Mouse (Mus musculus): ENCODE results near the gene Fam196b.

Gene Fam196b

GRCm38 (mm10) chr11:34314534-34315379 lies at the start of gene Fam196b:
Gene Fam196b (plus strand): TSS chr11:34314822.
- DNase-seq (ENCODE audit: low spot score in 2 of 2) = peak in 1 of 2 experiments; percentile 55

- peak in 1 of 2 experiments; percentile 31 for DNase-seq (ENCODE audit: low spot score in 2 of 2)
Measured at GRCm38 (mm10) chr11:34272016-34272415, 42.6 kb upstream of the Fam196b start.

GRCm38 (mm10) chr11:34275941-34276340 lies 38.7 kb upstream of the Fam196b start:
- no peak for DNase-seq (ENCODE audit: low spot score in 2 of 2)

- DNase-seq (ENCODE audit: low spot score in 2 of 2) = no peak
Measured at GRCm38 (mm10) chr11:34276363-34277046, 38.1 kb upstream of the Fam196b start.

GRCm38 (mm10) chr11:34277047-34277445 lies 37.6 kb upstream of the Fam196b start:
- no peak for DNase-seq (ENCODE audit: low spot score in 2 of 2)

GRCm38 (mm10) chr11:34284124-34284808 lies 30.4 kb upstream of the Fam196b start:
- no peak for DNase-seq (ENCODE audit: low spot score in 2 of 2)

GRCm38 (mm10) chr11:34290265-34290664 lies 24.4 kb upstream of the Fam196b start:
- no peak for DNase-seq (ENCODE audit: low spot score in 2 of 2)

- no peak for DNase-seq (ENCODE audit: low spot score in 2 of 2)
Measured at GRCm38 (mm10) chr11:34290708-34291107, 23.9 kb upstream of the Fam196b start.

GRCm38 (mm10) chr11:34291304-34291703 lies 23.3 kb upstream of the Fam196b start:
- DNase-seq (ENCODE audit: low spot score in 2 of 2) = no peak

- no peak for DNase-seq (ENCODE audit: low spot score in 2 of 2)
Measured at GRCm38 (mm10) chr11:34297698-34298378, 16.8 kb upstream of the Fam196b start.

GRCm38 (mm10) chr11:34299550-34299949 lies 15.1 kb upstream of the Fam196b start:
- DNase-seq (ENCODE audit: low spot score in 2 of 2) = no peak

- DNase-seq (ENCODE audit: low spot score in 2 of 2) = no peak
Measured at GRCm38 (mm10) chr11:34300064-34300463, 14.6 kb upstream of the Fam196b start.

GRCm38 (mm10) chr11:34306231-34306630 lies 8.4 kb upstream of the Fam196b start:
- no peak for DNase-seq (ENCODE audit: low spot score in 2 of 2)

- no peak for DNase-seq (ENCODE audit: low spot score in 2 of 2)
Measured at GRCm38 (mm10) chr11:34308731-34309130, 5.9 kb upstream of the Fam196b start.

- no peak for DNase-seq (ENCODE audit: low spot score in 2 of 2)
Measured at GRCm38 (mm10) chr11:34309360-34309759, 5.3 kb upstream of the Fam196b start.

- no peak for DNase-seq (ENCODE audit: low spot score in 2 of 2)
Measured at GRCm38 (mm10) chr11:34311717-34312116, 2.9 kb upstream of the Fam196b start.

GRCm38 (mm10) chr11:34312208-34312607 lies 2.4 kb upstream of the Fam196b start:
- no peak for DNase-seq (ENCODE audit: low spot score in 2 of 2)

GRCm38 (mm10) chr11:34315383-34315782 lies 761 bp downstream of the Fam196b start:
- DNase-seq (ENCODE audit: low spot score in 2 of 2) = no peak

GRCm38 (mm10) chr11:34316176-34316575 lies 1.6 kb downstream of the Fam196b start:
- no peak for DNase-seq (ENCODE audit: low spot score in 2 of 2)

GRCm38 (mm10) chr11:34317001-34317400 lies 2.4 kb downstream of the Fam196b start:
- DNase-seq (ENCODE audit: low spot score in 2 of 2) = peak; percentile 25 to 38

- no peak for DNase-seq (ENCODE audit: low spot score in 2 of 2)
Measured at GRCm38 (mm10) chr11:34319282-34319681, 4.7 kb downstream of the Fam196b start.

- no peak for DNase-seq (ENCODE audit: low spot score in 2 of 2)
Measured at GRCm38 (mm10) chr11:34323664-34324063, 9.0 kb downstream of the Fam196b start.

All from frontal cortex, postnatal 36 days (tissue).